Comparison of ENCODE assay signal across 10 mouse cellular contexts in genomic region chr19:45675196-45675595, GRCm38 (mm10). TPM values are rescaled to one million over a fixed set of nuclear protein-coding genes. Genes with fewer than 3 reads are reported as not detected.
DNase-seq lines count a peak whose midpoint lies in the region; ATAC-seq lines count a peak whose summit lies in the region.
"Had no signal": no experiment of that assay in that cellular context is flagged by ENCODE, and none has a peak within 500 bp of the region (broad histone marks: within the 10 kb centered on the region; RNA-seq: fewer than 3 reads in every experiment).

No protein-coding gene starts in this region.

- no peak for ATAC-seq in hindbrain, embryonic 11.5 days (ENCODE audit: low FRiP score)
- ATAC-seq in hindbrain, embryonic 12.5 days (ENCODE audit: low FRiP score), result no peak
- ATAC-seq in neural tube, embryonic 11.5 days (ENCODE audit: insufficient read depth, low FRiP score, low TSS enrichment), result no peak
- no peak for ATAC-seq in neural tube, embryonic 15.5 days (ENCODE audit: low FRiP score)
- ATAC-seq: inflammation-experienced regulatory T-cells, adult 6 months had no signal

- peak overlapping the region; percentile 58; the same call in 1 of the 2 replicates for H3K4me2 ChIP-seq in hindbrain, embryonic 11.5 days (replicated peaks; ENCODE audit: low read depth, low read length)
- H3K4me2 ChIP-seq in hindbrain, embryonic 12.5 days (replicated peaks), result no peak overlapping the region
- no peak overlapping the region for H3K4me2 ChIP-seq in neural tube, embryonic 11.5 days (ENCODE audit: low read depth)
- no peak overlapping the region for H3K4me2 ChIP-seq in neural tube, embryonic 15.5 days

- no peaks in the 10 kb centered on the region for H3K36me3 ChIP-seq in hindbrain, embryonic 11.5 days (ENCODE audit: control insufficient read depth, insufficient read depth, low read length)
- H3K36me3 ChIP-seq in hindbrain, embryonic 12.5 days, result no peaks in the 10 kb centered on the region
- no peaks in the 10 kb centered on the region for H3K36me3 ChIP-seq in neural tube, embryonic 11.5 days (ENCODE audit: control insufficient read depth, insufficient read depth, low read length)
- no peaks in the 10 kb centered on the region for H3K36me3 ChIP-seq in neural tube, embryonic 15.5 days
- no peaks in the 10 kb centered on the region for H3K36me3 ChIP-seq in erythroblast, embryonic 14.5 days (ENCODE audit: control insufficient read depth)
- H3K36me3 ChIP-seq in splenic B cell, adult 2 months (ENCODE audit: control insufficient read depth, insufficient read depth, low read length, poor library complexity, severe bottlenecking), result no peaks in the 10 kb centered on the region

- DNase-seq in hindbrain, embryonic 11.5 days (ENCODE audit: low spot score), result peak; percentile 30
- peak; percentile 14 for DNase-seq in neural tube, embryonic 11.5 days (ENCODE audit: low spot score)
- DNase-seq in splenic B cell, adult 2 months (ENCODE audit: low read depth, low spot score), result peak; percentile 21
- DNase-seq in adrenal gland, adult 8-10 months, result no peak
- DNase-seq: gastrocnemius, postnatal 25 days; right cerebral cortex, postnatal 14 days had no signal

- no peak overlapping the region for H3K27ac ChIP-seq in hindbrain, embryonic 11.5 days (ENCODE audit: low read depth, low read length)
- H3K27ac ChIP-seq in hindbrain, embryonic 12.5 days, result no peak overlapping the region
- no peak overlapping the region for H3K27ac ChIP-seq in neural tube, embryonic 11.5 days (ENCODE audit: low read depth, low read length)
- no peak overlapping the region for H3K27ac ChIP-seq in neural tube, embryonic 15.5 days (replicated peaks)

- WGBS in hindbrain, embryonic 11.5 days, result 14% methylated on average over 5 of the region's 5 CpGs
- WGBS in hindbrain, embryonic 12.5 days, result 15% methylated on average over 5 of the region's 5 CpGs
- 14% methylated on average over 5 of the region's 5 CpGs for WGBS in neural tube, embryonic 11.5 days
- 16% methylated on average over 5 of the region's 5 CpGs for WGBS in neural tube, embryonic 15.5 days

- H3K4me3 ChIP-seq in hindbrain, embryonic 11.5 days (ENCODE audit: low read depth, low read length), result no peak overlapping the region; the same call in 1 of the 2 replicates
- H3K4me3 ChIP-seq in hindbrain, embryonic 12.5 days, result no peak overlapping the region
- no peak overlapping the region for H3K4me3 ChIP-seq in neural tube, embryonic 11.5 days (ENCODE audit: low read depth, low read length)
- no peak overlapping the region for H3K4me3 ChIP-seq in neural tube, embryonic 15.5 days (replicated peaks)
- peak overlapping the region; percentile 66 for H3K4me3 ChIP-seq in erythroblast, embryonic 14.5 days (replicated peaks)

- no peaks in the 10 kb centered on the region for H3K4me1 ChIP-seq in hindbrain, embryonic 11.5 days (replicated peaks; ENCODE audit: control insufficient read depth, insufficient read depth, low read length)
- peaks cover 15% of the 10 kb centered on the region for H3K4me1 ChIP-seq in hindbrain, embryonic 12.5 days
- H3K4me1 ChIP-seq in neural tube, embryonic 11.5 days (ENCODE audit: control insufficient read depth, insufficient read depth, low read length), result peaks cover 2% of the 10 kb centered on the region; the same call in 1 of the 2 replicates
- peaks cover 10% of the 10 kb centered on the region for H3K4me1 ChIP-seq in neural tube, embryonic 15.5 days
- peaks cover 19% of the 10 kb centered on the region for H3K4me1 ChIP-seq in erythroblast, embryonic 14.5 days (ENCODE audit: control insufficient read depth)

- no peaks in the 10 kb centered on the region for H3K9me3 ChIP-seq in hindbrain, embryonic 11.5 days (ENCODE audit: control insufficient read depth, low read length)
- no peaks in the 10 kb centered on the region for H3K9me3 ChIP-seq in hindbrain, embryonic 12.5 days (replicated peaks)
- no peaks in the 10 kb centered on the region for H3K9me3 ChIP-seq in neural tube, embryonic 11.5 days (ENCODE audit: control insufficient read depth, low read length)
- H3K9me3 ChIP-seq in neural tube, embryonic 15.5 days (replicated peaks), result no peaks in the 10 kb centered on the region
- H3K9me3 ChIP-seq in erythroblast, embryonic 14.5 days (ENCODE audit: control insufficient read depth, low read length), result no peaks in the 10 kb centered on the region

- H3K27me3 ChIP-seq in hindbrain, embryonic 11.5 days (ENCODE audit: control insufficient read depth, insufficient read depth, low read length), result peaks cover 18% of the 10 kb centered on the region
- H3K27me3 ChIP-seq in hindbrain, embryonic 12.5 days, result peaks cover 76% of the 10 kb centered on the region
- peaks cover 15% of the 10 kb centered on the region for H3K27me3 ChIP-seq in neural tube, embryonic 11.5 days (ENCODE audit: control insufficient read depth, insufficient read depth, low read length)
- H3K27me3 ChIP-seq in neural tube, embryonic 15.5 days (replicated peaks), result peaks cover 35% of the 10 kb centered on the region
- peaks cover 58% of the 10 kb centered on the region for H3K27me3 ChIP-seq in erythroblast, embryonic 14.5 days (ENCODE audit: control insufficient read depth)
- no peaks in the 10 kb centered on the region; the same call in 1 of the 2 replicates for H3K27me3 ChIP-seq in splenic B cell, adult 2 months (ENCODE audit: control insufficient read depth, insufficient read depth, low read length, poor library complexity, severe bottlenecking)

- no peak overlapping the region for H3K9ac ChIP-seq in hindbrain, embryonic 11.5 days (ENCODE audit: low read depth, low read length)
- no peak overlapping the region for H3K9ac ChIP-seq in hindbrain, embryonic 12.5 days
- no peak overlapping the region for H3K9ac ChIP-seq in neural tube, embryonic 11.5 days (ENCODE audit: low read length)
- H3K9ac ChIP-seq in neural tube, embryonic 15.5 days (replicated peaks), result no peak overlapping the region

RNA-seq across cellular contexts. Expression of gene Fbxw4, which starts 15.1 kb away (rescaled TPM):
- polyA plus RNA-seq in hindbrain, embryonic 11.5 days (2014; fragmentation: Nextera tagmentation; extraction: Ambion mirVana), result 2.0 and 3.5 TPM in 2 replicates
- 3.3 and 5.0 TPM in 2 replicates for polyA plus RNA-seq in hindbrain, embryonic 12.5 days (2016; fragmentation: Nextera tagmentation; extraction: Ambion mirVana)
- polyA plus RNA-seq in neural tube, embryonic 11.5 days (2014; fragmentation: Nextera tagmentation; extraction: Ambion mirVana), result 4.4 and 5.0 TPM in 2 replicates
- 8.2 and 8.4 TPM in 2 replicates for polyA plus RNA-seq in neural tube, embryonic 15.5 days (2015; fragmentation: Nextera tagmentation; extraction: Ambion mirVana)
- polyA plus RNA-seq in erythroblast, embryonic 14.5 days (2012), result 8.5 and 10.9 TPM in 2 replicates
- 10 to 100 TPM; 25.6 to 36.1 (median 30.8) TPM for total RNA-seq in adrenal gland, adult 8-10 months (2022)
